Mouse (Mus musculus) small intestine, adult 2 months (tissue): ENCODE data around the gene Tbc1d25.

Experiments
- CTCF ChIP-seq: fragments of 200-500 bp; IDR thresholded peaks from 2 replicates; pipeline ENCODE4 v1.5.1; 2012; ENCODE audit warnings: low read depth, mild to moderate bottlenecking, control low read depth, inconsistent platforms, low read length, moderate library complexity, mixed read lengths; ENCODE audit not compliant: insufficient replicate concordance, insufficient read length; ENCODE audit errors: extremely low read depth
- POLR2A ChIP-seq: fragments of 200-500 bp; IDR thresholded peaks from 2 replicates; pipeline ENCODE4 v1.6.1; 2012; ENCODE audit warnings: low read depth, mild to moderate bottlenecking, control low read depth, inconsistent platforms, low read length, moderate library complexity

- TF ChIP-seq CTCF: no peak
- TF ChIP-seq POLR2A: no peak
Measured at GRCm38 (mm10) chrX:8222296-8222677, 46.3 kb upstream of the Tbc1d25 start.
